Mouse (Mus musculus) forebrain, embryonic 16.5 days (tissue): Measurements from ENCODE around the gene Fry. TPM values are rescaled to one million over a fixed set of nuclear protein-coding genes. Genes with fewer than 3 reads are reported as not detected.

ENCODE experiments used
- ATAC-seq: fragments of 200-750 bp; cut with Nextera tagmentation; 2 replicates; pipeline ENCODE4 v1.8.0; 2017; ENCODE audit warnings: mild to moderate bottlenecking, moderate library complexity
- H3K27ac ChIP-seq: fragments of 300-500 bp; sonication (generic); 2 replicates; pipeline ENCODE4 v1.5.1; 2014; ENCODE audit warnings: low read length, control low read depth
- H3K27me3 ChIP-seq: fragments of 300-500 bp; sonication (generic); replicated peaks from 2 replicates; pipeline ENCODE4 v1.6.1; 2014; ENCODE audit warnings: low read length; ENCODE audit not compliant: control insufficient read depth, insufficient read depth
- H3K36me3 ChIP-seq: fragments of 300-500 bp; sonication (generic); 2 replicates; pipeline ENCODE4 v1.6.1; 2014; ENCODE audit not compliant: control insufficient read depth, insufficient read depth
- H3K4me1 ChIP-seq: fragments of 300-500 bp; sonication (generic); replicated peaks from 2 replicates; pipeline ENCODE4 v1.6.1; 2014; ENCODE audit warnings: low read length; ENCODE audit not compliant: control insufficient read depth, insufficient read depth
- H3K4me2 ChIP-seq: fragments of 300-500 bp; sonication (generic); 2 replicates; pipeline ENCODE4 v1.6.1; 2014; ENCODE audit warnings: mild to moderate bottlenecking, low read length, control low read depth
- H3K4me3 ChIP-seq: fragments of 300-500 bp; sonication (generic); replicated peaks from 2 replicates; pipeline ENCODE4 v1.5.1; 2014; ENCODE audit warnings: mild to moderate bottlenecking, low read length, control low read depth
- H3K9ac ChIP-seq: fragments of 300-500 bp; sonication (generic); replicated peaks from 2 replicates; pipeline ENCODE4 v1.6.1; 2014; ENCODE audit warnings: low read depth, low read length, control low read depth
- H3K9me3 ChIP-seq: fragments of 300-500 bp; sonication (generic); 2 replicates; pipeline ENCODE4 v1.6.1; 2016; ENCODE audit warnings: low read length; ENCODE audit not compliant: control insufficient read depth
- WGBS: fragments of 180-500 bp; shearing (Covaris S2); extraction: QIAGEN DNeasy Blood & Tissue Kit; methylation state at CpG from one replicate; pipeline ENCODE4 v1.1.7; 2014; 5-methylcytosine and 5-hydroxymethylcytosine counted together
- polyA plus RNA-seq: library from polyadenylated mRNA; unstranded; fragments of >200 nt; fragmentation: Nextera tagmentation; extraction: Ambion mirVana; gene quantifications from 2 replicates; pipeline ENCODE4 v1.2.1, GENCODE M21; 2015

The Fry gene
- polyA plus RNA-seq, 1 experiment from 2014 or later = 45.4 TPM

- no peaks in the 10 kb centered on the region for H3K4me1 ChIP-seq
- H3K9ac ChIP-seq = no peak overlapping the region
- WGBS = 88% methylated on average over 2 of the region's 2 CpGs
Measured at GRCm38 (mm10) chr5:150281084-150281483, 162.6 kb downstream of the Fry start.

GRCm38 (mm10) chr5:150282091-150282490, 163.6 kb downstream of the Fry start:
- Histone ChIP-seq H3K27ac (no peak overlapping the region), H3K9me3 (no peaks in the 10 kb centered on the region), H3K27me3 (no peaks in the 10 kb centered on the region), H3K36me3 (no peaks in the 10 kb centered on the region), H3K4me1 (no peaks in the 10 kb centered on the region), H3K4me3 (no peak overlapping the region), H3K9ac (no peak overlapping the region), H3K4me2 (no peak overlapping the region)
- 90% methylated on average over 7 of the region's 7 CpGs for WGBS
- no peak for ATAC-seq

More at GRCm38 (mm10) chr5:150281084-150281483, 162.6 kb downstream of the Fry start:
- Histone ChIP-seq H3K9me3 (no peaks in the 10 kb centered on the region), H3K27ac (no peak overlapping the region), H3K4me2 (no peak overlapping the region), H3K4me3 (no peak overlapping the region), H3K36me3 (no peaks in the 10 kb centered on the region), H3K27me3 (no peaks in the 10 kb centered on the region)
- ATAC-seq = no peak

DNA sequence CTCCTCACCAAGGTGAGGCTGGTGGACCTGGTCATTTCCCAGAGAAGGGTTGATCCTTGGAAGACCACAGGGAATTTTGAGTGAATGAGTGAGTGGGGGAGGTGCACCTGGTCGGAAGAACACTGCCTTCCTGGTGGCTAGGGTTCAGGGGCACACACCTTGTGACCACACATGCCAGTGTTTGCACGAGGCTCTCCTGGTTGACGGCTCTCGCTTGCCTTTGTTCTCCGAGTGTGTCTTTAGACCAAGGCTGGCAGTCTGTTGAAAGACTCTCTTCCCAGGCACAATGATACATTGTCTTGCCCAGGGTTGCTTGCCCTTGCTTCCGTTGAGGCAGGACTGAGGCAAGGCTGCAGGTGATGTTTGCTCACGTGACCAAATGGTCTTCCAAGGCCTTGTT, 169.5 kb downstream of the Fry start:
- ATAC-seq = no peak
- Histone ChIP-seq H3K9ac (no peak overlapping the region), H3K4me3 (no peak overlapping the region), H3K4me1 (peaks cover 3% of the 10 kb centered on the region; the same call in 1 of the 2 replicates), H3K36me3 (no peaks in the 10 kb centered on the region), H3K9me3 (no peaks in the 10 kb centered on the region), H3K27ac (no peak overlapping the region), H3K4me2 (no peak overlapping the region), H3K27me3 (no peaks in the 10 kb centered on the region)
- WGBS = 77% methylated on average over 7 of the region's 7 CpGs

- Histone ChIP-seq H3K9me3 (no peaks in the 10 kb centered on the region), H3K4me3 (no peak overlapping the region), H3K27ac (no peak overlapping the region), H3K36me3 (no peaks in the 10 kb centered on the region), H3K9ac (no peak overlapping the region), H3K27me3 (no peaks in the 10 kb centered on the region), H3K4me1 (peaks cover 3% of the 10 kb centered on the region; the same call in 1 of the 2 replicates), H3K4me2 (no peak overlapping the region)
- 75% methylated on average over 8 of the region's 8 CpGs for WGBS
- no peak for ATAC-seq
Measured at GRCm38 (mm10) chr5:150289611-150290010, 171.2 kb downstream of the Fry start.

- 85% methylated on average over 4 of the region's 4 CpGs for WGBS
- Histone ChIP-seq H3K4me2 (no peak overlapping the region), H3K27me3 (no peaks in the 10 kb centered on the region), H3K4me3 (no peak overlapping the region), H3K4me1 (peaks cover 3% of the 10 kb centered on the region; the same call in 1 of the 2 replicates), H3K9me3 (no peaks in the 10 kb centered on the region), H3K9ac (no peak overlapping the region), H3K27ac (no peak overlapping the region), H3K36me3 (no peaks in the 10 kb centered on the region)
- no peak for ATAC-seq
Measured at GRCm38 (mm10) chr5:150290494-150291199, 172.2 kb downstream of the Fry start.

DNA sequence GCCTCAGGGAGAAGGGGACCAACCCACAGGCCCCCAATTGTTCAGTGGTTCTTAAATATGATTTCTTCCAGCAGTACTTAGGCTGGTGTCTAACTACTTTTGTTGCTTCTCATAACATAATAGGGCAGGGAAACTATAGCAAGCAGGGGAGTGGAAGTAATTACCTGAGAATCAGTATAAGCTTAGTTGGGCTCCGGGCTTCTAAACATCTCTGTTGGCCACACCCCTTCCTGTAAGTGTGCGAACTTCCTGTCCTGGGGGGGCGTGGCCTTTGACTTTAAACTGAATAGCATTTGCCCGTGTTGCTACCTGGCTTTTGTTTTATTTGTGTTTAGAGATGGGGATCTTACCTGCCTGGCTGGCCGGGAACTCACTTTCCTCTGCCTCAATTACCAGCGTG, 172.8 kb downstream of the Fry start:
- no peak overlapping the region for H3K27ac ChIP-seq
- no peak overlapping the region for H3K4me2 ChIP-seq
- no peak overlapping the region for H3K4me3 ChIP-seq
- no peaks in the 10 kb centered on the region for H3K36me3 ChIP-seq
- H3K27me3 ChIP-seq = no peaks in the 10 kb centered on the region
- no peak for ATAC-seq
- no peak overlapping the region for H3K9ac ChIP-seq
- 84% methylated on average over 6 of the region's 6 CpGs for WGBS
- no peaks in the 10 kb centered on the region for H3K9me3 ChIP-seq
- peaks cover 3% of the 10 kb centered on the region; the same call in 1 of the 2 replicates for H3K4me1 ChIP-seq

DNA sequence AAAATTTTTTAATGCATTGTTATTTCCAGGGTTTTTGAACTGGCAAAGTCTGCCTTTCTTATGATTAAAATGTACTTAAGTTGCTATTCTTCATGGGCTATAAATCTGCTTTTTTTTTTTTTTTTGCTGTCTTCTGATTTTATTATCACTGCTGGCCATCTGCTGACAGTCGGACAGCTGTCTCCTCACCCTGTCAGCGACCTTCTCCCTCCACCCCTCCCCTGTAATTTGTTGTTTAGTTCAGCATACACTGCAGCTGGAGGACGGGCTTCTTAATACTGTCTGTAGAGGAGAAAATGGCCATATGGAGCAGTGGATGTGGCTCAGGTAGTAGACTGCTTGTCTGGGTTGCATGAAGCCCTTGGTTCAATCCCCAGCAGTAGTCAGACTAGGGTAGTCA, 173.7 kb downstream of the Fry start:
- WGBS = 53% methylated on average over 3 of the region's 3 CpGs
- no peak overlapping the region for H3K9ac ChIP-seq
- H3K27me3 ChIP-seq = no peaks in the 10 kb centered on the region
- H3K4me2 ChIP-seq = no peak overlapping the region
- H3K9me3 ChIP-seq = no peaks in the 10 kb centered on the region
- peaks cover 3% of the 10 kb centered on the region; the same call in 1 of the 2 replicates for H3K4me1 ChIP-seq
- ATAC-seq = no peak
- no peak overlapping the region for H3K4me3 ChIP-seq
- no peaks in the 10 kb centered on the region for H3K36me3 ChIP-seq
- no peak overlapping the region for H3K27ac ChIP-seq

GRCm38 (mm10) chr5:150294306-150294705, 175.9 kb downstream of the Fry start:
- peaks cover 3% of the 10 kb centered on the region; the same call in 1 of the 2 replicates for H3K4me1 ChIP-seq
- H3K9me3 ChIP-seq = no peaks in the 10 kb centered on the region
- no peak for ATAC-seq
- no peak overlapping the region for H3K27ac ChIP-seq
- no peak overlapping the region for H3K4me3 ChIP-seq
- no peak overlapping the region for H3K9ac ChIP-seq
- 54% methylated on average over 11 of the region's 11 CpGs for WGBS
- no peaks in the 10 kb centered on the region for H3K36me3 ChIP-seq
- H3K27me3 ChIP-seq = no peaks in the 10 kb centered on the region
- no peak overlapping the region for H3K4me2 ChIP-seq

- H3K4me3 ChIP-seq = no peak overlapping the region
- no peak for ATAC-seq
- no peak overlapping the region for H3K4me2 ChIP-seq
- no peaks in the 10 kb centered on the region for H3K27me3 ChIP-seq
- H3K9ac ChIP-seq = no peak overlapping the region
- H3K27ac ChIP-seq = no peak overlapping the region
- WGBS = 88% methylated on average over 11 of the region's 11 CpGs
- no peaks in the 10 kb centered on the region for H3K9me3 ChIP-seq
- peaks cover 3% of the 10 kb centered on the region; the same call in 1 of the 2 replicates for H3K4me1 ChIP-seq
- H3K36me3 ChIP-seq = no peaks in the 10 kb centered on the region
Measured at GRCm38 (mm10) chr5:150295096-150295495, 176.7 kb downstream of the Fry start.
